Mouse (Mus musculus): ENCODE results near the gene Pik3c2a.

DNA sequence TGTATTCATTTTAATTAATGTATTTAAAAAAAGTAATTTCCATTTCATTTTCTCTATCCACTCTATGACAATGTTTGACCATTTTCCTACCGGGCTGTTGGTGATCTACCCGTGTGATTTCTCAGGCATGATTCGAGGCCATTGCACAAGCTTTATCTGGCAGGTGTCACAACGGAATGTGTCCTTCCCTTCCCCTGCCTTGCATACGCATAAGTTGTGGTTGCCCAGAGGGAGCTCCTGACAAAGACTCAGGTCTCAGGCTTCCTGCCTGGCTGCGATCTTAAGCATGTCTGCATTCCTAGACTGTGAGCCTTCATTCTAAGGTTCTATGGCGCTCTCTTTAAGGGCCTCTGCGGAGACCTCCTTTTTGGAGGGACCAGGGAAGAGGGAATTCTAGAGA, 18.9 kb upstream of the Pik3c2a start:
- TF ChIP-seq CTCF (IDR thresholded peaks at IDR 0.05; ENCODE audit: low read depth, low read length) = no peak
- TF ChIP-seq POLR2A (IDR thresholded peaks at IDR 0.05; ENCODE audit: extremely low read depth, insufficient read depth, low read length) = no peak
